Mouse (Mus musculus) heart, postnatal 10 days (tissue): Measurements from ENCODE around the gene Gstt4. TPM values are rescaled to one million over a fixed set of nuclear protein-coding genes. Genes with fewer than 3 reads are reported as not detected.
"Not testable (repeated sequence)": the region's sequence is repeated elsewhere in the genome, so short reads cannot be mapped to it uniquely, and the experiment has no call there.

ENCODE experiments used
- DNase-seq, 2 experiments: peaks; one replicate each; pipeline ENCODE4 v3.0.0; 2021
- intact Hi-C: fragments of 180-260 bp; cut with DNase I; formaldehyde crosslinking; loops from one replicate; pipeline ENCODE4 v1.15.1; 2025
- total RNA-seq, 2 experiments: library from RNA; stranded (reverse); gene quantifications; 2 replicates each; pipeline ENCODE4 v1.2.3; 2021

The Gstt4 gene
- total RNA-seq, 2 experiments from 2014 or later = not detected

DNA sequence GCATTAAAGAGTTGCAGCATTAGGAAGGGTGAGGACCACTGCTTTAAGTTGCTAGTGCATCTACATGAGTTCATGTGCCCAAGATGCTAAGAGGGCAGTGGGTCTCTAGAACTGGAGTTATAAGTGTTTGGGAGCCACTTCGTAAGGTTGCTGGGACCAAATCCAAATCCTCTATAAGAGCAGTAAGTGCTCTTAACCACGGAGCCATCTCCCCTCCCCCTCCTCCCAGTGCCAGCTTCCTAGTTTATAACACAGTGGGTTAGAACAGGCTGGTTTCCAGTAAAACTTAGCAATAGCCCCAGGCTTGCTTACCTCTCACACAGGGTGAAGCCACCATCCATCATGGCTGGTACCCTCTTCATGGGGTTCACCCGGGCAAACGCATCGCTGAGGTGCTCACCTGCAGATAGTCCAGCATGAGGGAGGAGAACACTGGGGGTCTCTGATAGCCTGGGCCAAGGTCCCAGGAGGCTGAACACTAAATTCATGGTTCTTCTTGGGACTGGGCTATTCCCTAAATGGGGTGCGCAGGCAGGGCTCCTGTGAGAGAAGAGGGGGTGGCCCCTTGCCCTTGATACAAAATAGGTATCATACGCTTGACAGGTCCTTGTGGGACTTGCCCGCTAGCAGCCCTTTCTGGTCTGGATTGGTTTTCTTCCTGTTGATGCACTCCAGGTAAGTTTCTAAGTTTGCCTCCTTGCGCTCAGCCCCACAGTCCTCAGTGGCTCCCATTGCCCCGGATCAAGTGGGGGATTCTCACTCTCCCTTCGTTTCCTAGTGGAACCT, 25.4 kb downstream of the Gstt4 start:
- intact Hi-C loops = no loop called here
- DNase-seq = no peak

DNA sequence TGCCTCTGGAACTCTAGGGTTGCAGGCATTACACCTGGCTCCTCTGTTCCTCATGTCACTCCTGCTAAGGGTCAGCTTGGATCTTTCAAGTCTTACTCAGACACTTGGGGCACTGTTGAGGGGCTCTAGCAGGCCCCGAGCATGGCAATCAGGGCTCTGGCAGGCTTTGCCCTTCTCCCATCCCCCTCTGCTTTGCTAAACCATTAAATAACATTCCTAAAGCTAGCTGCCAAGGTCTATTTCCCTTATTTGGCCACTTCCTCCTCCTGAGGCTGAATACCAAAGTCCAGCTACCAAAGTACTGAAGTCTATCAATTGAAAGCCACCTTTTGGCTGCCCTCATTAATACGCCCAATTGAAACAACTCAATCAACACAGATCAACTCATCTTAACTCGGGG, 27.5 kb downstream of the Gstt4 start:
- no peak for DNase-seq

DNA sequence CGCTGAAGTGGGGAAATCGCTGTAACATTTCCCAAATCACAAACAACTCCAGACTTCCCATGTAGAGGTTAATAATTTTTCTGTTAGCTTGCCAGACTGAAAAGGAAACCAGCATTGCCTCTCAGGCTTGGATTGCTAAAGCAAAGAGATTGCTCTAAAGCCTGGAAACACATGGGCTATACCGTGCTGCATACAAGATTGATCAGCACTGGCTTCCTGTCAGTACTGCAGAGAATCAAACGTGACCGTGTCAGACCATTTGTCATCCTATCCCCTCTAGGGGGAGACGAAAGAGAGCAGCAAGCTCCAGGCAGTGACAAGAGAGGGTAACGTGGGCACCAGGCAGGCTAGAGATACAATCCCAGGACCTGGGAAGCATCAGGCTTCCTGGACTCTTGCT, 31.6 kb downstream of the Gstt4 start:
- no peak for DNase-seq

More for the DNA sequence above, 27.5 kb downstream of the Gstt4 start:
- intact Hi-C loops = no loop called here

DNA sequence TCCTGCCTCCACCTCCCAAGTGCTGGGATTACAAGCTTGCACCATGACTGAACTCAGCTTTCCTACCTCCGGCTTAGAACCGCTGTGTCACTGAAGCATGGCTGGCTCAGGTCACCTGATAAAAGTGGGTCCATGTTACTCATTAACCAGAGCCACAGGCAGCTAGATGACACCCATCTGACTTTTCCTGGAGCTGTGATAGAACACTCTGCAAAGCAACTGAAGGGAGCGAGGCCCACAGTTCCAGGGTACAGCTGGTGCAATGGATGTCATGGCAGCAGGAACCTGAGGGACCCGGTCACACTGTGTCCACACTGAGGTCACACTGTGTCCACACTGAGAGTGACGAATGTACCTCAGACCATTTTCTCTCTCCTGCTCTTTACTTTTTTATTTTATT, 32.5 kb downstream of the Gstt4 start:
- intact Hi-C loops = no loop called here
- DNase-seq = no peak

More for the DNA sequence above, 31.6 kb downstream of the Gstt4 start:
- intact Hi-C loops = no loop called here

DNA sequence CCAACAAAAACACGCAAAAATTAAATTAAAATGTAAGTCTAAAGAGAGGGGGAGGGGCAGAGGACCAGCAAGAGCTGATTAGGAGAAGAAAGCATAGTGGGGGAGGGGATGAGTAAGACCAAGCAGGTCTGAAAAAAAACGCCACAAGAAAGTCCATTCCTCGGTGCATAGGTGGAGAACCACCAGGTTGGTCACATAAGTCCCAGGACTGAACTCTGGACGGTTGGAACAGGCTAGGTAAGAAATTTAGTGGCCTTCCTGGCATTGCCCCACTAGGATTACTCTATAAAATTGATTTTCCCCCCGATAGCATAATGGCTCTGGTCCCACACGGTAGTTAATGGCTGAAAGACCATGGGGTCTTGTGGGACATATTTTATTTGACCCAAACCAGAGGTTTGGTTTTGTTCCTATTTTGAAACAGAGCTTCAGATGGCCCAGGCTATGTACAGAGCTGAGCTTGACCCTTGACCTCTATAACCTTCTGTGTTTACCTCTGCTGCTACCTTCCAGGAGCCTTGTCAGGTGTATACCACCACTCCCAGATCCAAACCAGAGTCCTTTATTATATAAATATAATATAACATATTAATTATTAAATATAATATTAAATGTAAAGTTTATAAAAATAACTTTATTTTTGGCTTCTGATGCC, 33.1 kb downstream of the Gstt4 start:
- no peak for DNase-seq
- intact Hi-C loops = no loop called here

DNA sequence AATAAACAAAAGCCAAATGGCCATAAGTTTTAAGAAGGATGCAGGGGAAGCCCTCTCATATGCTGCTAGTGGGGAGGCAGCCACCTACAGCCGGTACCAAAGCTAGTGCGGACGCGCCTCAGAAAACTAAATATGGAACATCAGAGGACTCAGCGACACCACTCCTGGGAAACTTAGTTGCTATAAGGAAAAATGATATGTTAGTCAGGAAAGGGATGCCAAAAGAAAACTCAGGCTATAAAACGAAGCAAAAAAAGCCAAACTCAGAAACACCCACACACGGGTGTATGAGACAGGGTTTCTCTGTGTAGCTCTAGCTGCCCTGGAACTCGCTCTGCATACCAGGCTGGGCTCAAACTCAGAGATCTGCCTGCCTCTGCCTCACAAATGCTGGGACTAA, 34.1 kb downstream of the Gstt4 start:
- no peak for DNase-seq
- intact Hi-C loops = no loop called here

DNA sequence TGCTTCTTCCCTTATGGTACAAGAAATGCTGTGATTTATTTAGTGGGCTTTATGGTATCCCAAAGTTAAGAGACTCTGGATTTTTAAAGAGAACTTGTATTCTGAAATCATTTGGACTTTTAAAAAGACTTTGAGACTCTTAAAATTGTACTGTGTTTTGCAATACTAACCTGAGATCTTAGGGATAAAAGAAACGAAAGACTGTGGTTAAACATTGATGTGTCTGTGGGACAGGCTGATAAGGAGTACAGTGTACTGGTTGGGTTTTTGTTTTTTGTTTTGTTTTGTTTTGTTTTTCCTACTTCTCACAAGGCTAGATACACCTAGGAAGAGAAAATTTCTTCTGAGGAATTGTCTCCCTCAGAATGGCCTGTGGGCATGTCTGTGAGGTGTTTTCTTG, 36.9 kb downstream of the Gstt4 start:
- no peak for DNase-seq

DNA sequence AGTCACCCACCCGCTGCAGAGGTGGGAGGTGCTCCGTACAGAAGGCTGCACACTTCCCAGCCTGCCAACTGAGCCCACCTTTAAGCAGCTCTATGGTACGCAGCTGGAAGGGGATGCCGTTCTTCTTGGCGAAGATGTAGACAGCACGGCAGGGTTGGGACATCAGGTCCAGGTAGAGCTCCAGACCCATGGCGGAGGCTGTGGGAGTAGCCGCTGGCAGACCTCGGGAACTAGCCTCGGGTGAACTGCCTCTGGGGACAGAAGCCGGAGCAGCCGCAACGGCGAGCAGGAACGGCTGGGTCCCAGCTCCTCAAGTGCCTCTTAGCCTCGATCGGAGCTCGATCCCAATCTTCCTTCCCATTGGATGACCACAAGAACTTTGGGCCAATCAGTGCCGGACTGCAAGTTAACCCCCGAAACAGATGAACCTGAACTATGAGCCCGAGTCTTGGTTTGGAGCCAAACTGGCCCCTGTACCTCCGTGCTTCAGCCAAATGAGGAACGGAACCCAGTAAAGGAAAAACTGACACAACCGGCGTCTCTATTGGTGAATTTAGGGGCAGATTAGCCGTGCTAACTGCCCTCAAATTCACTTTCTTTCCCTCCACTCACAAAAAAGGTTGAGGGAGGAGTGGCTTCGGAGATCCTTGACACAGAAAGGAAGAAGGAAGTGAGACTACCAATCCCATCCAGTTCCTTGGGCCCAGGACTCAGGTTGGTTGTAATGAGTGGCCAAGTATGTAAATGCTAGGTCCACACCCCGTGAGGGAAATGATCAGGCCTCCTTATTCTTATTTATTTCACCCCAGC, 41.4 kb downstream of the Gstt4 start, which contains the start of the genes Gm20441 and Gstt3:
TSS of gene Gm20441 (minus strand) at position 186 of the 810 bp plus-strand sequence.
TSS of gene Gstt3 (minus strand) at position 646 of the 810 bp plus-strand sequence.
- peak; percentile 63 to 69 for DNase-seq
- intact Hi-C loops = no loop called here

More for the DNA sequence above, 36.9 kb downstream of the Gstt4 start:
- intact Hi-C loops = no loop called here

DNA sequence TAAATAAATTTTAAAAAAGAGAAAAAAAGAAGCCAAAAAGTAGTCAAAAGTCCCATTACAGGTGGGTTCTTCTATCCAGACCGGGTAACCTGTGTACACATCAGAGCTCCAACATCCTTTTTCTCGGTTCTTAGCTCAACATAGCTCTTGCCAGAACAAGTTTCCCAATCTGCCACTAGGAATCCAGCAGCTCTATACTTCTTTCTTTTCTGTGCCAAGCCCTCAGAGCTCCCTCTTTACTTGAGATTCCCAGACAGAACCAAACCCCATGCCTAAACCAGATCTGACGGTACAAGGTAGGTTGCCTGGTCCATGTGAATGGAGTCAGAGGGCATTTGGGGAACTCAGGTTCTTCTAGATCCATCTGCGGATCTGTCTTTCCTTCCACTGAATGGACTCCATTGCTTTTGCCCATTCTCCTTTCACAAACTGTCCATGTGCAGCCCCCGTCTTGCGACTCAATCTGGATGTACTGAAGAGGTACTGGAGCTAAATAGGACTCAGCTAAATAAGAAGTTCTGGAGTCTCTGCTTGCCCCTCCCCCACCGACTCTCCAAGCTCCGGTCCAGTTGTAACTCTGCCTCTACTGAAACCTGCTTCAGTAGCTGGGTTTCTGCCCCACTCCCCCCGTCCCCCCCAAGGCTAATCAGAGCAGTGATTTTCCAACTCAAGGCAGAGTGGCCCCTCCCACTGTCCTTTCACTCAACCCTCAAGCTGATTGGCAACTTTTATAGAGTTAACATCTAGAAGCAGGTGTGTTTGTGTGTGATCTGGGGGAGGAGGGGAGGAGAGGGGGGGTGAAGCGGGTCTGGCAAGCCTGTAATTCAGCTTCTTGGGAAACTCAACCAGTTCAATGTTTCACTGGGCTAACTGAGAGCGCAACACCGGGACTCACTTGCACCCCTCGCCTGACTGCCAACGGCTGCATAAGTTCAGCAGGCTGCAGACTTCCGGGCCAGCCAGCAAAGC, 42.9 kb downstream of the Gstt4 start:
- intact Hi-C loops = no loop called here
- DNase-seq = no peak

DNA sequence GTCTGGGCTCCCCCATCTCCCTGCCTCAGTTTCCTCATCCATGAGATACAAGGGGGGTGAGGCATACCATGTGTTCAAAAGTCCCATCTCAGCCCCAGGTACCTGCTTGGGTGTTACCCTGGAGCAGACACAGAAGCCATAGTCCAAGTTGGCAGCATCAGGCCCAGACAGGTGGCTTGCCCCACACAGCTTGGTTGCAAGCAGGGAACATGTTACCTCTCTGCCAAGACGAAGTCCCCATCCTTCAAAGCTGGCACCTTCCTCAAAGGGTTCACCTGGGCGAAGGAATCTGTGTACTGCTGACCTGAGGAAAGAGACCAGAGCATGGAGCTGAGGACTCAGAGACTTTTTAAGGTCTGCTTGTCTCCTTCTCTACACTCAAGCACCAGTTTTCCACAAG, 44.5 kb downstream of the Gstt4 start:
- DNase-seq = no peak
- intact Hi-C loops = no loop called here

DNA sequence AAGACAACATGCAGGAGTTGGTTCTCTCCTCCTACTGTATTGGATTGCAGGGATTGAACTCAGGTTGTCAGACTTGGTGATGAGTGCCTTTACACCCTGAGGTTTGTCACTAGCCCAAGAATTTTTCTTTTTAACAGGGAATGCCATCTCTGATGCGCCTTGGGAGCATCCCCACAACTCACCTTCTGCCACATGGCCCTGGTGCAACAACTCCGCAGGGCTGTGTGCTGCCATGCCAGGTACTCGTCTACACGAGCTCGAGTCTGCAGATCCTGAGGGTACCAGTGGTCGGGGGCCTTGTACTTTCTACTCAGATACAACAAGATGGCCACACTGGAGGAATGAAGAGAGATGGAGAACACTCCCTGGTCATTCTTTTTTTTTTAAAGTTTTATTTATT, 45.8 kb downstream of the Gstt4 start:
- no peak for DNase-seq
- intact Hi-C loops = no loop called here

DNA sequence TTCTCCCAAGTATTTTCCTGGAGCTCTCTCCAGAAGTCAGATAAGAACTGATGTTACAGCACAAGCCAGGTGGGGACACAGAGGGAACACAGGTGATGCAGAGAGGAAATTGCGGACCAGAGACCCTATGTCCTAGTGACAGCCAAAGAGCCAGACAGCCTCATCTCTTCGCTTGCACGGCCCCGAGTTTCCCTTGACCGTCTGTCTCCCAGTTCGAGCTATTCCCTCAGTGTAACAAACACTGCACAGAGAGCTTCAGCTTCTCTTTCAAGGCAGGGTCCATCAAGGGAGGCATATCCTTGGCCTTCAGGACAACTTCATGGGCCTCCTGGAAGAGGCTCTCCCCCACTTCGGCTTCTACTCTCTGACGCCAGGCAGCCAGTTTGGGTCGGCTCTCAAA, 47.8 kb downstream of the Gstt4 start:
- DNase-seq = no peak
- intact Hi-C loops = no loop called here

DNA sequence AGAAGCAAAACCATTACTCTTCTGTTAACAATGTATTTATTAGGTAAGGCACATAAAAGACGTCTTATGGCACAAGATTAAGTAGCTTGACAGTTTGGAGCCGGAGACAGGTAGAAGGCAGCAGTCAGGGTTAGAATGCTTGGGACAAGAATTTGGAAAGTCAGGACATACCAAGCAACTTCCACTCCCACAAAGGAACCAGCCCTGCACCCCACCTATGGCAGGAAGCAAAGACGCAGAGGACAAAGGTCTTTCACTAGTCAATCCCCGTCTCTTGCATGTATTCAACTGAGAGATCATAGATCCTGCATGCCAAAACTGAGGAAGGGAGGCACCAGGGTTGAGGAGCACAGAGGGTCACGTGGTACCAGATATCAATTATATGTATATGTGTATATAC, 48.2 kb downstream of the Gstt4 start:
- DNase-seq = no peak
- intact Hi-C loops = no loop called here

DNA sequence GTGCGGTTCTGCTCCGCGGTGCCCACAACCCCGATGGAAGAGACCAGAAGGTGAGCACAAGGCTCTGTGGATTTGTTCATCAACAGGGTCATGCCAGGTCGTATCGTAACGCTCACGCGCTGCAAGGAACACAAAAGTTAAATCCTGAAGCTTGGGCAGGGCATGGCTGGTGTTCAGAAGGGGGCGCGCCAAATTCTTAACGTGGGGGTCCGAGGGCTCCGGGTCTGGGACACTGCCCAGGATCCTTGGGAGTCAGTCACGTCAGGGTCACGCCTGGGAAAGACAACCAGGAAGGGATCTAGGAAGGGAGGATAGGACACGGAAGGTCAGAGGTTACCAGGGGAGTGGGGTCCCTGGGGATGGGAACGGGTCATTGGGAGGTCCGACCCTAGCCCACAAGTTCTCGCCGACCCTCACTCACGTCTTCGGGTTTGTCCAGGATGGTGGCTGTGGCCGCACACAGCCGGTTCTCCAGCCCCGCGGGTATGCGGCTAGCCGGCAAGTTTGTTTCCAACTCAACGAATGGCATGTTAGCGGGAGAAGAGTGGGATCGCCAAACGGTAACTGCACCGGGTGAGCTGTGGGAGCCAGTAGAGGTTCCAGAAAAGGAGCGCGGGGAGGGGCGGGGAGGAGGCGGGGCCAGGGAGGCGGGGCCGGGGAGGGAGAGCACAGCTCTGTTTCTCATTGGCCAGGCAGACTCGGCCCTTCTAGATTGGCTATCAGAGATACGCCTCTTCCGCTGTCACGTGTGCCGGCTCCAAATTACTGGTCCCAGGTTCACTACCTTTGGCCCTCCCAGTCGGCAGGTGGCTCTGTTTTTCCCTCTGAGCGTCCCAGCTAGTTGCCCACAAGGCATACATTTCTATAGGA, 49.3 kb downstream of the Gstt4 start, which contains the start of gene Ddt:
TSS of gene Ddt (minus strand) at position 620 of the 870 bp plus-strand sequence.
- intact Hi-C loops = loop anchor here (2.0 kb wide), 1 partner anchor 62 kb away; no protein-coding TSS in a partner anchor

DNA sequence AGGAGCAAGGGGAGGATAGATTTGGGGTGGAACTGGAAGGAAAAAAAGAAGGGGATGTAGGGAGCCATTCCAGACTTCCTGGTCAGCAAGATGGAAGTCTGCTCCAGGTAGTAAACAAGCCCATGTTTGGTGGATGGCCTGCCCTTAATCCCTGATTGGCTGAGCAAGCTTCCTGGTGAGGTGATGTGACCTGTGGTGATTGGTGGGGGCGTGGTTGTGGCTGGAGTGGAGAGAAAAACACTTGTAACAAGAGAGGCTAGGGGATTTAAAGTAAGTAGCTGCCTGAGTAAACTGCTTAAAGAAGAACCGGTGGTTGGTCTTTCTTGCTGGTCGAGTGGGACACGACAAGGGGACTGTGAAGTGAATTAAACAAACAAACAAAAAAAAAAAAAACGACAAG, 54.6 kb downstream of the Gstt4 start:
- DNase-seq, intact Hi-C loops: not testable (repeated sequence)

More for the DNA sequence above, 49.3 kb downstream of the Gstt4 start, which contains the start of gene Ddt:
- DNase-seq = peak; percentile 82 to 85

DNA sequence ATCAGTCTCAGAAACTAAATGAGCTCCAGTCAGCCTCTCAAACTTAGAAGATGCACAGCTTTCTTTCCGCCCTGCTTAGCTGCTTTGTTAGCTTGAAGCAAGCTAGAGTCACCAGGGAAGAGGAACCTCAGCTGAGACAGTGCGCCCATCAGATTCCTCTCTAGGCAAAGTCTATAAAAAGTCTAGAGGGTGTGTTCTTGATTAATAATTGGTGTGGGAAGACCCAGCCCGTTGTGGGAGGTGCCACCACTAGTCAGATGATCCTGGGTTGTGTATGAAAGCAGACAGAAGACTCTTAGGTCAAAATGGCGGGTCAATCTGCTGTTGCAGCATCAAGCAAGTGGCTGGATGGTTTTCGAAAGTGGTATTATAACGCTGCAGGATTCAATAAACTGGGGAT, 55.5 kb downstream of the Gstt4 start:
- intact Hi-C loops = no loop called here
- no peak for DNase-seq
